Mouse (Mus musculus) small intestine, adult 2 months (tissue): ENCODE results near the gene Isoc2a. TPM values are rescaled to one million over a fixed set of nuclear protein-coding genes. Genes with fewer than 3 reads are reported as not detected.

ENCODE experiments used
- H3K27ac ChIP-seq: fragments of 200-500 bp; 2 replicates; pipeline ENCODE4 v1.5.1; 2012; ENCODE audit warnings: low read depth, low read length, control low read depth, inconsistent platforms; ENCODE audit not compliant: insufficient read depth
- H3K27me3 ChIP-seq: fragments of 200-500 bp; 2 replicates; pipeline ENCODE4 v1.6.1; 2012; ENCODE audit warnings: mild to moderate bottlenecking, moderate library complexity, low read length, inconsistent platforms; ENCODE audit not compliant: control insufficient read depth, insufficient read depth
- H3K36me3 ChIP-seq: fragments of 200-500 bp; 2 replicates; pipeline ENCODE4 v1.6.1; 2012; ENCODE audit warnings: mild to moderate bottlenecking, low read length, control low read depth, inconsistent platforms; ENCODE audit not compliant: control insufficient read depth, insufficient read depth
- H3K4me1 ChIP-seq: fragments of 200-500 bp; 2 replicates; pipeline ENCODE4 v1.6.1; 2012; ENCODE audit warnings: low read length, inconsistent platforms, mixed read lengths; ENCODE audit not compliant: control insufficient read depth, insufficient read depth, insufficient read length
- H3K4me3 ChIP-seq: fragments of 200-500 bp; 2 replicates; pipeline ENCODE4 v1.5.1; 2012; ENCODE audit warnings: low read depth, mild to moderate bottlenecking, control low read depth, inconsistent platforms, low read length, moderate library complexity
- CTCF ChIP-seq: fragments of 200-500 bp; IDR thresholded peaks from 2 replicates; pipeline ENCODE4 v1.5.1; 2012; ENCODE audit warnings: low read depth, mild to moderate bottlenecking, control low read depth, inconsistent platforms, low read length, moderate library complexity, mixed read lengths; ENCODE audit not compliant: insufficient replicate concordance, insufficient read length; ENCODE audit errors: extremely low read depth
- POLR2A ChIP-seq: fragments of 200-500 bp; IDR thresholded peaks from 2 replicates; pipeline ENCODE4 v1.6.1; 2012; ENCODE audit warnings: low read depth, mild to moderate bottlenecking, control low read depth, inconsistent platforms, low read length, moderate library complexity
- WGBS: fragments of 180-500 bp; shearing (Covaris S2); methylation state at CpG from one replicate; pipeline ENCODE4 v1.1.7; 2018; 5-methylcytosine and 5-hydroxymethylcytosine counted together
- polyA plus RNA-seq: library from polyadenylated mRNA; depleted of rRNA; stranded (reverse); fragments of >200 nt; gene quantifications from 2 replicates; pipeline ENCODE4 v1.2.3, GENCODE M21; 2012

Gene Isoc2a
- polyA plus RNA-seq, 1 experiment = 15.5 TPM

- Histone ChIP-seq H3K4me1 (no peaks in the 10 kb centered on the region), H3K4me3 (no peak overlapping the region), H3K27ac (no peak overlapping the region), H3K36me3 (no peaks in the 10 kb centered on the region), H3K27me3 (no peaks in the 10 kb centered on the region)
- TF ChIP-seq POLR2A (no peak), CTCF (no peak)
- WGBS = 81% methylated on average over 12 of the region's 12 CpGs
Observed at GRCm38 (mm10) chr7:4933103-4933502, 56.1 kb downstream of the Isoc2a start.

GRCm38 (mm10) chr7:4934160-4934914 is 57.4 kb downstream of the Isoc2a start:
- H3K4me3 ChIP-seq = no peak overlapping the region
- TF ChIP-seq POLR2A (no peak), CTCF (no peak; the same call in 1 of the 2 replicates)
- no peak overlapping the region for H3K27ac ChIP-seq
- no peaks in the 10 kb centered on the region for H3K36me3 ChIP-seq
- WGBS = 74% methylated on average over 4 of the region's 4 CpGs
- H3K27me3 ChIP-seq = no peaks in the 10 kb centered on the region
- H3K4me1 ChIP-seq = no peaks in the 10 kb centered on the region

GRCm38 (mm10) chr7:4936832-4937231 is 59.9 kb downstream of the Isoc2a start:
- H3K36me3 ChIP-seq = no peaks in the 10 kb centered on the region
- H3K4me1 ChIP-seq = 0 out of 2 replicates have a peak, but pooled peaks cover 1% of the 10 kb centered on the region
- 52% methylated on average over 10 of the region's 10 CpGs for WGBS
- H3K27me3 ChIP-seq = no peaks in the 10 kb centered on the region
- no peak overlapping the region for H3K4me3 ChIP-seq
- no peak overlapping the region for H3K27ac ChIP-seq
- TF ChIP-seq CTCF (no peak), POLR2A (no peak)

GRCm38 (mm10) chr7:4937392-4937791 is 60.4 kb downstream of the Isoc2a start:
- 0 out of 2 replicates have a peak, but pooled peaks cover 1% of the 10 kb centered on the region for H3K4me1 ChIP-seq

GRCm38 (mm10) chr7:4938456-4938855 is 61.5 kb downstream of the Isoc2a start:
- no peaks in the 10 kb centered on the region for H3K27me3 ChIP-seq
- TF ChIP-seq POLR2A (no peak), CTCF (peak; percentile 84; the same call in 1 of the 2 replicates)
- 39% methylated on average over 2 of the region's 2 CpGs for WGBS

More at GRCm38 (mm10) chr7:4937392-4937791, 60.4 kb downstream of the Isoc2a start:
- 70% methylated on average over 11 of the region's 11 CpGs for WGBS
- H3K36me3 ChIP-seq = no peaks in the 10 kb centered on the region
- TF ChIP-seq POLR2A (no peak), CTCF (no peak)
- H3K27me3 ChIP-seq = no peaks in the 10 kb centered on the region
- H3K4me3 ChIP-seq = no peak overlapping the region
- H3K27ac ChIP-seq = no peak overlapping the region

GRCm38 (mm10) chr7:4940068-4940479 is 63.1 kb downstream of the Isoc2a start:
- TF ChIP-seq CTCF = peak; percentile 94; the same call in 1 of the 2 replicates
- no peak for TF ChIP-seq POLR2A
- no peaks in the 10 kb centered on the region for H3K36me3 ChIP-seq
- no peak overlapping the region for H3K27ac ChIP-seq
- 10% methylated on average over 9 of the region's 9 CpGs for WGBS
- H3K27me3 ChIP-seq = no peaks in the 10 kb centered on the region
- peaks cover 6% of the 10 kb centered on the region for H3K4me1 ChIP-seq
- no peak overlapping the region for H3K4me3 ChIP-seq

More at GRCm38 (mm10) chr7:4938456-4938855, 61.5 kb downstream of the Isoc2a start:
- Histone ChIP-seq H3K4me3 (no peak overlapping the region), H3K36me3 (no peaks in the 10 kb centered on the region), H3K4me1 (peaks cover 3% of the 10 kb centered on the region), H3K27ac (no peak overlapping the region)

- TF ChIP-seq POLR2A (no peak), CTCF (no peak)
- Histone ChIP-seq H3K4me1 (peaks cover 6% of the 10 kb centered on the region), H3K4me3 (no peak overlapping the region), H3K27me3 (no peaks in the 10 kb centered on the region), H3K27ac (no peak overlapping the region), H3K36me3 (no peaks in the 10 kb centered on the region)
- 34% methylated on average over 5 of the region's 5 CpGs for WGBS
Observed at GRCm38 (mm10) chr7:4942673-4943072, 65.7 kb downstream of the Isoc2a start.
